Mouse (Mus musculus): ENCODE measurements at regions not wholly inside any gene's neighbourhood (a gene's known extent, or its start where the extent isn't known, plus 50 kb on each side); places are given as distances from the start of the nearest gene placed in this dataset.

GRCm38 (mm10) chr5:136633901-136634300, 59.0 kb upstream of the Myl10 start:
- no peak for TF ChIP-seq CTCF (IDR thresholded peaks at IDR 0.05; ENCODE audit: low read depth)
- no peak for TF ChIP-seq EP300 (IDR thresholded peaks at IDR 0.05; ENCODE audit: low read depth)
